Mouse (Mus musculus) left cerebral cortex, postnatal 25 days (tissue): Measurements from ENCODE around the gene Lsp1. TPM values are rescaled to one million over a fixed set of nuclear protein-coding genes. Genes with fewer than 3 reads are reported as not detected.

Source experiments
- DNase-seq, 2 experiments: peaks; one replicate each; pipeline ENCODE4 v3.0.0; 2022; ENCODE audit warnings: low spot score in 2 of 2, mixed read lengths in 1 of 2
- intact Hi-C: fragments of 180-260 bp; cut with DNase I; formaldehyde crosslinking; loops from one replicate; pipeline ENCODE4 v1.15.1; 2025
- total RNA-seq, 2 experiments: library from RNA; stranded (reverse); gene quantifications; 2 replicates each; pipeline ENCODE4 v1.2.3; 2021

Lsp1 gene
- total RNA-seq, 2 experiments from 2014 or later = 5.2 to 5.4 TPM

- intact Hi-C loops = no loop called here
- DNase-seq = no peak
These were observed 12.3 kb downstream of the Lsp1 start for GRCm38 (mm10) chr7:142472936-142473335.

- no peak for DNase-seq
- intact Hi-C loops = no loop called here
These were observed 12.9 kb downstream of the Lsp1 start for GRCm38 (mm10) chr7:142473476-142473875.

- intact Hi-C loops = no loop called here
- no peak for DNase-seq
These were observed 14.2 kb downstream of the Lsp1 start for GRCm38 (mm10) chr7:142474799-142475198.

DNA sequence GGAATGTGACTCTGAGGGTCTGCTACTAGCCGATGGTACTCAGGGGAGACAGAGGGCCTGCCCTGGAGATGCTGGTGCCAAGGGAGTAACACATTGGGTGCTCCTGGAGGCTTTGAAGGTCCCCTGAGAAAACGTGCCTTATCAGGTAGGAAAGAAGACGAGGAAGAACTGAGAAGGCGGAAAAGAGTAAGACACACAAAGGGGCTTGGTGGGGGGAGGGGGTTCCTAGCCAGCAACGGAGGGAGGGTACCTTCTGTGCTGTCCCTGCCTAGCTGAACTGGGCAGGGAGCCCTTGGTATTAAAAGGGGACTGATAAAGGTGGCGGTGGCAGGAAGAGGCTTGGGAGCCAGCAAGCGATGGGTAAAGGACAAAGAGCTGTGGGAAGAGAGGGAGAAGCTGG is 15.0 kb downstream of the Lsp1 start:
- no peak for DNase-seq
- intact Hi-C loops = no loop called here

DNA sequence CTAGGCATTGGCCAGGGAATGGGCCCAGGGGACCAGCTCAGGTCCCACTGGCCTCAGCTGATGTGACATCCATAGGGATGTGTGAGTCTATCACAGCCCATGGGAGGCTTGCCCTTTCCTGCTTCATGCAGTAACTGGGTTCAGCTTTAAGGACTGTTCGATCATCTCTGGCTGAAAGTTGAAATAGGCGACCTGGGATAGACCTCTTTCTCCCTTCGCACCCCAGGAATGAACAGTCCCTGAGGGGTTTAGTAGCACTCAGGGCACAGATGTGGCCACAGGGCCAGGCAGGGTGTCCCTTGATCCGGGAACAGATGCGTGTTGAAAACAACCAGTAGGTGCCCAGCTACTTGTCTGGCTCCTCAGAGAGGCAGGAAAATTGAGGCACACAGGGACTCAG is 15.7 kb downstream of the Lsp1 start:
- DNase-seq = no peak
- intact Hi-C loops = no loop called here

DNA sequence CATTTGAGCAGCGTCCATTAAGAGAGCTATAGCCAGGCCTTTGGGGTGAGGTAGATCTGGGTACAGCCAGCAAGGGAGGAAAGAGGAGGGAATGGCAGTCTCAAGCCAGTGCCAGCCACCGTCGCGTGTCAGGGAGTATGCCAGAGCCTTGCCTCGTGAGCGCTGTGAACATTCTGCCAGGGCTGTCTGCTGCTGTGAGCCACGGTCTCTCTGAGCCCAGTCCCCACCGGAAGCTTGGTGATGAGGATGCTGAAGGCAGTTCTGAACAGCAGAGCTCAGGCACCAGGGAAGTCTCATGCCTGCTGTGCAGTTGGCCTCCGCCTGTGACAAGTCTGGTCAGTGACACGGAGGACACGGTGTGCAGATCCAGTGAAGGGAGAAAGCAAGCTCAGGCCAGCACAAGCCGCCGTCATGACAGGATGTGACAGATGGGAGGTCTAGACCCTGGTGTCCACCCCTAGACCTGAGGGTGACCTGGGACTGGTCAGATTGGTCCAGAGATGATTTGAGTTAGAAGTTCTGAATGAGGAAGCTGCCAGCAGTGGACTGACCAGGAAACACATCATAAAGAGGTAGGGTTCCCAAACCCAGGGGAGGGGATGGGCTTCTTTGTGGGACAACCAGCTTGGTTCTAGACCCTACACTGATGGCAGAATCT is 16.3 kb downstream of the Lsp1 start:
- intact Hi-C loops = no loop called here
- no peak for DNase-seq

GRCm38 (mm10) chr7:142478001-142478400 is 17.4 kb downstream of the Lsp1 start:
- DNase-seq = no peak
- intact Hi-C loops = no loop called here

- no peak for DNase-seq
- intact Hi-C loops = no loop called here
These were observed 18.0 kb downstream of the Lsp1 start for GRCm38 (mm10) chr7:142478574-142478973.

- no peak for DNase-seq
- intact Hi-C loops = no loop called here
These were observed 18.7 kb downstream of the Lsp1 start for GRCm38 (mm10) chr7:142479307-142479706.

DNA sequence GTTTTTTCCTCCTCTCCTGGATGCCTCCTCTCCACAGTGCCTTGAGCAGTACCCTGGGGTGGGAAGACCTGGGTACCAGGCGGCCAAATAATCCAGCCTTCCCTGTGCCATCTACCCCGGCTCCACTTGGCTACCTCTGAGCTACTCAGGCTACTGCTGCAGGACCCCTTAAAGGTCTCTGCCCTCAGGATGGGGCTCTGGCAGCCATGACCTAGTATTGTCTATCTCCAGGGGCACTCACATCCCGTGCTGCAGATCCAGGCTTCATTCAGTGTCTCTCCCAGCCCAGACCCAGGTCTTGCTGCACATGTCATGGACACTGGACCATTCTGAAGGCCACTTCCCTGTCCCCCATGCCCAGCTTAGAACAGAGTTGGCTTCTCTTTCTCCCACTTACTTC is 19.3 kb downstream of the Lsp1 start:
- DNase-seq = no peak
- intact Hi-C loops = no loop called here

DNA sequence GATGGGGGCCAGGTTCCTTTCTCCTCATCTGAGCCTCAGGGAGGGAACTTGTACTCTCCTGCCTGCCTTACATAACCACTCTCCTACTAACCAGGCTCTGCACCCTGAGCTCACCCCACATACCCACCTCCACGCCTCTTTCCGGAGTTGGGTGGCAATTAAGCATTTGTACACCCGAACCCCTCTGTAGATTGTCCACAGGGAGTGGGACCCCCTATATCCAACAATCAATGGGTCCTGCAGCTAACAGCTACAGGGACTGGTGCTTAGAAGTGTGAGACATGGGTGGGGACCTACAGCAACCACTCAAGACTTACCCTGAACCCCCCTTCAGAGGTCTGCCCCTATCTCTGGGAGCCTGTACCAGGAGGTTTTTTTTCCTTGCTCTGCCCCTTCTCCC is 20.1 kb downstream of the Lsp1 start:
- intact Hi-C loops = no loop called here
- no peak for DNase-seq

DNA sequence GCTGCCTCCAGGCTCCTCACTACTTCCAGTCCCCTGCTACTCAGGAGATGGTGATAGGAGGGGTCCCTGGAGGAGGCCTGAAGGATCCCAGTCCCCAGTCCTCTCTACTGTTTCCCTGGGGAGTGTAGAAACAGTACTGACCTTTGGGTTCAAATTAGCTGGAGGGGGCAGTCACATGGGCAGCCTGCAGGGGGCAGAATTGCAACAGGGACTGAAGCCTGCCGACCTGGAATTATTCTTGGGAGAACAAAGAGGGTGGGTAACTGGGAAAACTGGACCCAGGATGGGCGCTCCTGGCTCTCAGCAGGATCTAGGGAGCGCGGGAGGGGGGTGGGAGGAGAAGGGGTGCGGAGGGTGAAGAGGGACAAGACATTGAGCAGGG is 20.6 kb downstream of the Lsp1 start:
- intact Hi-C loops = no loop called here
- no peak for DNase-seq

- intact Hi-C loops = no loop called here
- DNase-seq = no peak
These were observed 21.1 kb downstream of the Lsp1 start for GRCm38 (mm10) chr7:142481568-142482255.

GRCm38 (mm10) chr7:142482256-142482609 is 21.6 kb downstream of the Lsp1 start:
- intact Hi-C loops = no loop called here
- DNase-seq = no peak

- intact Hi-C loops = no loop called here
- DNase-seq = no peak
These were observed 22.5 kb downstream of the Lsp1 start for GRCm38 (mm10) chr7:142483136-142483535.

DNA sequence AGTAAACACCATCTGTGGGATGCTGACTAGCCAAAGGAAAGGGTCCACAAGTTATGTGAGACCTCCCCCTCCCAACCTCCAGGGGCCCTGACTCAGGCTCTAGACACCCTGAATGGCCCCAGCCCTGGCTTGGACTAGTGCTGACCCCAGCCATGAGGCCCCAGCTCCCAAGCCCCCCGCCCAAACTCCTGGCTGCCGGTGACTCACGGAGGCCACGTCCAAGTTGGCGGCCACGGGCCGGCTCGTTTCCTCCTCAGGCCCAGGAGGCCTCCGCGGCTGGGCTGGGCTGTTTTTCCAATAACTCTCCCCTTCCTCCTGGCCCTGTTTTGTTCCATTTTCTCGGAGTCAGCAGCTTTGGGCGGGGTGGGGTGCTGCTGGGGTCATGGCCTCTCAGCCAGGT is 24.2 kb downstream of the Lsp1 start:
- intact Hi-C loops = loop anchor here (2.0 kb wide), 1 partner anchor 190 kb away; no protein-coding TSS in a partner anchor
- no peak for DNase-seq

DNA sequence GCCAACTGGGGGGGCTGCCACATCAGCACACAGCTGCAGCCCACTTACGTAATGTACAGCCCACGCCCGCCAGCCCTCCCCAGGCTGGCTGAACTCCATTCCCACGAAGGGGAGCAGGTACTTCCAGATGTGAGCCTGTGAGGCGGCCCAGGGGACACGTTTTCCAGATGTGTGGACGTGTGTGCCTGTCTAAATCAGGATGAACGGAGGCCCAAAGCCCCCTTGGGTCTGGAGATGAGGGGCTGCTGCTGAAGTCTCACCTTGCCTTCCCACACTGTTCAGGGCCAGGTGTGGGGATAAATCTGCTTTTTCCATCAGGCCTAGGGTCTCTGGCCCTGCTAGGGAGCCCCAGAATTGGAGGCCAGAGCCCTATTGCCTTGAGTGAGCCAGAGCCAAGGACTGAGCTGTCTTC is 26.1 kb downstream of the Lsp1 start:
- intact Hi-C loops = loop anchor here (2.0 kb wide), 1 partner anchor 94 kb away; no protein-coding TSS in a partner anchor
- no peak for DNase-seq

GRCm38 (mm10) chr7:142487341-142487859 is 26.8 kb downstream of the Lsp1 start:
- DNase-seq = peak; percentile 32 to 43
- intact Hi-C loops = loop anchor here (2.0 kb wide), 1 partner anchor 93 kb away; no protein-coding TSS in a partner anchor

- intact Hi-C loops = no loop called here
These were observed 27.4 kb downstream of the Lsp1 start for GRCm38 (mm10) chr7:142488053-142488452.

DNA sequence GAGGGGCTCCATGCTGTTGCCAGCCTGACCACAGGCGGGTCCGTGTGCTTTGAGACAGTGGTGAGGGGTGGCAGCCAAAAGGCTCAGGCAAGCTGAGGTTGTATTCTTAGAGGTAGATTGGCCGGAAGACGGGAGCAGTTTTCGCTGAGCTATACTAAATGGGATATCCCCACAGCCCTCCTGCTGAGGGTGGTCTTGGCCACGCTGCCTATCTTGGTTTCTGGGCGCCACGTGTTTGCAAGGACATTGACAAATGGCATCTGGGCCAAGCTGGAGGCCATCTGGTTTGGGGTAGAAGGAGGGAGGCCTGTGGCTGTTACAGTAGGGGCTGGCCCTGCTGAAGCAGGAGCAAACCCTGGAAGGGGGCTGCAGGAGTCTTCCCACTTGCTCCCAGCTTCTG is 32.9 kb downstream of the Lsp1 start:
- intact Hi-C loops = no loop called here
- no peak for DNase-seq

More at GRCm38 (mm10) chr7:142488053-142488452, 27.4 kb downstream of the Lsp1 start:
- DNase-seq = no peak

DNA sequence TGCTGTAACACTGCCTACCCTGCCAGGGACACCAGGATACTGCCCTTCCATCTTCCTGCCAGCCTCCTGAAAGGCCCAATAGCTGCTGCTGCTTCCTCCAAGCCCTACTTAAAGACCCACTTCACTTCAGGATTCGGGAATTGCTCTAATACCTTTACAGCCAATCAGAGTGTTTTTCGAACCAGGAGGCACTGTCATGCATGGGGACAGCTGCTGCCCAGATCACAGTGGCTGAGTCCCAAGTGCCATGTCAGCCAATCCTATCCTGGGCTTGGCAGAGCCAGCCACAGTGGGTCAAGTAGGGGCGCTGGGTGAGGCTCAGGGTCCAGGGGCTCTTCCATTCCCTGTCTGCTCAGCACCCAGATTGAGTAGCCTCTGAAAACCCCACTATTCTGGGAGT is 35.5 kb downstream of the Lsp1 start:
- intact Hi-C loops = loop anchor here (2.0 to 5.0 kb wide), 3 partner anchors 55 to 179 kb away; partner anchors contain the start of gene Tnni2
- no peak for DNase-seq
